Mouse (Mus musculus) stomach, embryonic 15.5 days (tissue): ENCODE results near the gene Tspan17. TPM values are rescaled to one million over a fixed set of nuclear protein-coding genes. Genes with fewer than 3 reads are reported as not detected.
A peak's percentile ranks its signal among the peaks of the same experiment; 100 is the strongest.
"Not testable (repeated sequence)": the region's sequence is repeated elsewhere in the genome, so short reads cannot be mapped to it uniquely, and the experiment has no call there.

Experiments used
- ATAC-seq: fragments of 200-750 bp; cut with Nextera tagmentation; 2 replicates; pipeline ENCODE4 v1.8.0; 2017; ENCODE audit warnings: low read depth, moderate number of reproducible peaks, moderate TSS enrichment; ENCODE audit not compliant: insufficient read depth, low FRiP score
- H3K27ac ChIP-seq: fragments of 300-500 bp; sonication (generic); 2 replicates; pipeline ENCODE4 v1.5.1; 2015; ENCODE audit warnings: mild to moderate bottlenecking, inconsistent platforms
- H3K27me3 ChIP-seq: fragments of 300-500 bp; sonication (generic); replicated peaks from 2 replicates; pipeline ENCODE4 v1.6.1; 2015; ENCODE audit warnings: inconsistent platforms
- H3K36me3 ChIP-seq: fragments of 300-500 bp; sonication (generic); 2 replicates; pipeline ENCODE4 v1.6.1; 2015; ENCODE audit warnings: inconsistent platforms
- H3K4me1 ChIP-seq: fragments of 300-500 bp; sonication (generic); 2 replicates; pipeline ENCODE4 v1.6.1; 2015; ENCODE audit warnings: inconsistent platforms
- H3K4me2 ChIP-seq: fragments of 300-500 bp; sonication (generic); 2 replicates; pipeline ENCODE4 v1.6.1; 2015; ENCODE audit warnings: mild to moderate bottlenecking, inconsistent platforms
- H3K4me3 ChIP-seq: fragments of 300-500 bp; sonication (generic); replicated peaks from 2 replicates; pipeline ENCODE4 v1.5.1; 2015; ENCODE audit warnings: inconsistent platforms
- H3K9ac ChIP-seq: fragments of 300-500 bp; sonication (generic); 2 replicates; pipeline ENCODE4 v1.6.1; 2015; ENCODE audit warnings: inconsistent platforms
- H3K9me3 ChIP-seq: fragments of 300-500 bp; sonication (generic); 2 replicates; pipeline ENCODE4 v1.6.1; 2016; ENCODE audit warnings: inconsistent platforms
- WGBS: fragments of 180-500 bp; shearing (Covaris S2); methylation state at CpG from one replicate; pipeline ENCODE4 v1.1.7; 2015; 5-methylcytosine and 5-hydroxymethylcytosine counted together
- polyA plus RNA-seq: library from polyadenylated mRNA; unstranded; fragments of >200 nt; fragmentation: Nextera tagmentation; extraction: Ambion mirVana; gene quantifications from 2 replicates; pipeline ENCODE4 v1.2.1, GENCODE M21; 2015

Tspan17 gene
- polyA plus RNA-seq, 1 experiment from 2014 or later = 14.7 TPM

GRCm38 (mm10) chr13:54767012-54767411, 22.2 kb upstream of the Tspan17 start:
- whole genome bisulfite sequencing = 72% methylated on average over 4 of the region's 4 CpGs
- H3K4me3 ChIP-seq = no peak overlapping the region

GRCm38 (mm10) chr13:54780592-54780991, 8.6 kb upstream of the Tspan17 start:
- Histone ChIP-seq H3K4me1 (no peaks in the 10 kb centered on the region), H3K36me3 (no peaks in the 10 kb centered on the region), H3K27me3 (no peaks in the 10 kb centered on the region), H3K9me3 (no peaks in the 10 kb centered on the region), H3K4me2 (no peak overlapping the region), H3K27ac (no peak overlapping the region), H3K4me3 (no peak overlapping the region), H3K9ac (no peak overlapping the region)
- 53% methylated on average over 3 of the region's 3 CpGs for WGBS
- ATAC-seq = no peak

More at GRCm38 (mm10) chr13:54767012-54767411, 22.2 kb upstream of the Tspan17 start:
- no peak for ATAC-seq
- Histone ChIP-seq H3K9me3 (no peaks in the 10 kb centered on the region), H3K9ac (no peak overlapping the region), H3K4me1 (peaks cover 4% of the 10 kb centered on the region; the same call in 1 of the 2 replicates), H3K27ac (no peak overlapping the region), H3K4me2 (no peak overlapping the region), H3K36me3 (no peaks in the 10 kb centered on the region), H3K27me3 (peaks cover 49% of the 10 kb centered on the region)

GRCm38 (mm10) chr13:54781086-54781485, 8.1 kb upstream of the Tspan17 start:
- Histone ChIP-seq H3K4me1 (no peaks in the 10 kb centered on the region), H3K27me3 (no peaks in the 10 kb centered on the region), H3K9ac (no peak overlapping the region), H3K27ac (no peak overlapping the region), H3K36me3 (no peaks in the 10 kb centered on the region), H3K4me2 (no peak overlapping the region), H3K4me3 (no peak overlapping the region), H3K9me3 (no peaks in the 10 kb centered on the region)
- no peak for ATAC-seq
- WGBS = 84% methylated on average over 3 of the region's 3 CpGs

- 55% methylated on average over 2 of the region's 2 CpGs for WGBS
- Histone ChIP-seq H3K27ac (no peak overlapping the region), H3K4me1 (no peaks in the 10 kb centered on the region), H3K27me3 (no peaks in the 10 kb centered on the region), H3K4me2 (no peak overlapping the region), H3K9me3 (no peaks in the 10 kb centered on the region), H3K4me3 (no peak overlapping the region), H3K9ac (no peak overlapping the region), H3K36me3 (no peaks in the 10 kb centered on the region)
- ATAC-seq = no peak
These were observed 5.9 kb upstream of the Tspan17 start for GRCm38 (mm10) chr13:54783235-54783634.

- 82% methylated on average over 4 of the region's 4 CpGs for WGBS
- no peak for ATAC-seq
These were observed 5.5 kb upstream of the Tspan17 start, which contains the start of gene Eif4e1b for GRCm38 (mm10) chr13:54783698-54784097. Gene Eif4e1b, plus strand, starts transcription at chr13:54783998.

GRCm38 (mm10) chr13:54787591-54787990, 1.6 kb upstream of the Tspan17 start:
- WGBS = 48% methylated on average over 2 of the region's 2 CpGs

More at GRCm38 (mm10) chr13:54783698-54784097, 5.5 kb upstream of the Tspan17 start, which contains the start of gene Eif4e1b:
- no peaks in the 10 kb centered on the region for H3K9me3 ChIP-seq
- no peak within 1 kb of the TSS for H3K4me2 ChIP-seq
- H3K4me1 ChIP-seq = no peaks in the 10 kb centered on the region
- no peak within 1 kb of the TSS for H3K9ac ChIP-seq
- H3K27ac ChIP-seq = no peak within 1 kb of the TSS
- H3K36me3 ChIP-seq = no peaks in the 10 kb centered on the region
- no peaks in the 10 kb centered on the region for H3K27me3 ChIP-seq
- H3K4me3 ChIP-seq = no peak within 1 kb of the TSS

GRCm38 (mm10) chr13:54789561-54790397, 602 bp downstream of the Tspan17 start:
- H3K27me3 ChIP-seq = no peaks in the 10 kb centered on the region; the same call in 1 of the 2 replicates
- H3K4me3 ChIP-seq = peak overlapping the region; percentile 63
- WGBS = 2% methylated on average over 38 of the region's 38 CpGs
- peak overlapping the region; percentile 99 for H3K4me2 ChIP-seq
- H3K27ac ChIP-seq = peak overlapping the region; percentile 54
- peak overlapping the region; percentile 39; the same call in 1 of the 2 replicates for H3K9ac ChIP-seq
- H3K9me3 ChIP-seq = no peaks in the 10 kb centered on the region
- peak; percentile 24 for ATAC-seq
- peaks cover 10% of the 10 kb centered on the region for H3K4me1 ChIP-seq
- no peaks in the 10 kb centered on the region for H3K36me3 ChIP-seq

More at GRCm38 (mm10) chr13:54787591-54787990, 1.6 kb upstream of the Tspan17 start:
- not testable (repeated sequence) for H3K36me3 ChIP-seq, H3K27me3 ChIP-seq, H3K9me3 ChIP-seq, H3K27ac ChIP-seq, H3K4me2 ChIP-seq, H3K9ac ChIP-seq, ATAC-seq, H3K4me3 ChIP-seq
- H3K4me1 ChIP-seq = peaks cover 10% of the 10 kb centered on the region

GRCm38 (mm10) chr13:54792259-54793230, 3.4 kb downstream of the Tspan17 start:
- 16% methylated on average over 21 of the region's 21 CpGs for WGBS
- H3K9ac ChIP-seq = no peak overlapping the region

GRCm38 (mm10) chr13:54794002-54794577, 4.9 kb downstream of the Tspan17 start:
- Histone ChIP-seq H3K9me3 (no peaks in the 10 kb centered on the region), H3K4me2 (no peak overlapping the region), H3K27me3 (no peaks in the 10 kb centered on the region; the same call in 1 of the 2 replicates), H3K4me1 (peaks cover 10% of the 10 kb centered on the region), H3K4me3 (no peak overlapping the region), H3K27ac (no peak overlapping the region), H3K36me3 (no peaks in the 10 kb centered on the region), H3K9ac (no peak overlapping the region)
- 65% methylated on average over 16 of the region's 16 CpGs for WGBS
- no peak for ATAC-seq

More at GRCm38 (mm10) chr13:54792259-54793230, 3.4 kb downstream of the Tspan17 start:
- Histone ChIP-seq H3K36me3 (no peaks in the 10 kb centered on the region), H3K4me1 (peaks cover 10% of the 10 kb centered on the region), H3K4me3 (no peak overlapping the region), H3K27me3 (no peaks in the 10 kb centered on the region; the same call in 1 of the 2 replicates), H3K4me2 (no peak overlapping the region), H3K9me3 (no peaks in the 10 kb centered on the region), H3K27ac (no peak overlapping the region)
- ATAC-seq = no peak

- Histone ChIP-seq H3K4me1 (peaks cover 7% of the 10 kb centered on the region), H3K9me3 (no peaks in the 10 kb centered on the region), H3K4me3 (no peak overlapping the region), H3K9ac (no peak overlapping the region), H3K36me3 (no peaks in the 10 kb centered on the region), H3K27me3 (no peaks in the 10 kb centered on the region; the same call in 1 of the 2 replicates), H3K27ac (no peak overlapping the region), H3K4me2 (no peak overlapping the region)
- WGBS = 44% methylated on average over 5 of the region's 5 CpGs
- ATAC-seq = no peak
These were observed 5.7 kb downstream of the Tspan17 start for GRCm38 (mm10) chr13:54794843-54795242.

- Histone ChIP-seq H3K4me3 (no peak overlapping the region), H3K9ac (no peak overlapping the region), H3K27ac (no peak overlapping the region), H3K4me2 (no peak overlapping the region), H3K36me3 (no peaks in the 10 kb centered on the region), H3K9me3 (no peaks in the 10 kb centered on the region), H3K27me3 (no peaks in the 10 kb centered on the region; the same call in 1 of the 2 replicates), H3K4me1 (peaks cover 2% of the 10 kb centered on the region; the same call in 1 of the 2 replicates)
- WGBS = 39% methylated on average over 4 of the region's 4 CpGs
- ATAC-seq = no peak
These were observed 8.2 kb downstream of the Tspan17 start for GRCm38 (mm10) chr13:54797356-54797755.
